In the genomic region with DNA sequence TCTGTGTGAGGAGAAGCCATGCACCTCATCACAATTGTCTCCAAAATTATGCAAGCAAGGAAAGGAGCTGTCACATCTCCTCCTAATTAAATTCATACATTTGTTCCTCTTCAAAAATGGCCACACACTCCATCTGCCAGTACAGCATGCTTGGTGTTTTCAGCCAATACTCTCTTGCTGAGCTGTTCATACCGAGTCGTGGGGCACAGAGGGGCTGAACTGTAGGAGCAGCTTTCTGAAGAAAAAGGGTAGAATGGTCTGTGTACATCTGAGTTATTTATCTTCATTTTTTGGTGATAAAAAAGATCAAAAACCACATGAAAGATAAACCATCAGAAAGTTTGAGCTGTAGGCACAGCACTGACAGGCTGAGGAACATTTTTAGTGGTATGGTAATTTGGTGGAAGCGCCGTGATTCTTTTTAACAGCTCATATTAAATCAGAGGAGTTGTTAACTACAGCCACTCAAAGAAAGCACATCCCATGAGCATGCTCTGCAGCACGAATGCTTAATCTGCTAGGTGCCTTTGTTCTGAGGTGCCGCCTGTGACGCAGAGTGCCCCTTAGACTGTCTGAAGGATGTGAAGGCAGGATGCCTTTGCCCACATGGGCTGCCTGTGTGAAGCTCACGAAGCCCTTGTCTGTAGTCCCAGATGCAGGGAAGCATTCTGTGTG, we compare ENCODE assay signal across 9 mouse cellular contexts.
A peak's percentile ranks its signal among the peaks of the same experiment; 100 is the strongest.
DNase-seq lines count a peak whose midpoint lies in the region; ATAC-seq and TF ChIP-seq lines count a peak whose summit lies in the region.
"Had no signal": no experiment of that assay in that cellular context is flagged by ENCODE, and none has a peak within 500 bp of the region (broad histone marks: within the 10 kb centered on the region; RNA-seq: fewer than 3 reads in every experiment).

No protein-coding gene starts in this region.

- no peak overlapping the region for H3K4me3 ChIP-seq in forebrain, embryonic 11.5 days (ENCODE audit: low read depth, low read length)
- no peak overlapping the region for H3K4me3 ChIP-seq in hindbrain, embryonic 10.5 days
- no peak overlapping the region for H3K4me3 ChIP-seq in left cerebral cortex, adult 2 months
- no peak overlapping the region for H3K4me3 ChIP-seq in neural tube, embryonic 15.5 days (replicated peaks)
- H3K4me3 ChIP-seq in stomach, postnatal 0 days (ENCODE audit: low read depth, low read length) = no peak overlapping the region
- H3K4me3 ChIP-seq: liver, embryonic 15.5 days had no signal

- peak overlapping the region; percentile 68 for H3K27ac ChIP-seq in forebrain, embryonic 11.5 days (ENCODE audit: low read depth, low read length)
- peak overlapping the region; percentile 72 for H3K27ac ChIP-seq in hindbrain, embryonic 10.5 days
- peak overlapping the region; percentile 78 for H3K27ac ChIP-seq in left cerebral cortex, adult 2 months
- H3K27ac ChIP-seq in neural tube, embryonic 15.5 days (replicated peaks) = 0 out of 2 replicates have a peak overlapping the region, but pooled peaks have one; percentile 42
- H3K27ac ChIP-seq in stomach, postnatal 0 days (replicated peaks) = no peak overlapping the region
- H3K27ac ChIP-seq: liver, embryonic 15.5 days had no signal

- TF ChIP-seq EP300 in stomach, postnatal 0 days (optimal IDR thresholded peaks at IDR 0.05) = no peak

- no peak overlapping the region for H3K4me2 ChIP-seq in forebrain, embryonic 11.5 days (ENCODE audit: low read depth, low read length, severe bottlenecking)
- H3K4me2 ChIP-seq in neural tube, embryonic 15.5 days = no peak overlapping the region
- no peak overlapping the region for H3K4me2 ChIP-seq in stomach, postnatal 0 days (replicated peaks; ENCODE audit: low read depth)
- H3K4me2 ChIP-seq: liver, embryonic 15.5 days had no signal

- 33% methylated on average over 8 of the region's 8 CpGs for WGBS in forebrain, embryonic 11.5 days
- whole genome bisulfite sequencing in hindbrain, embryonic 10.5 days = 51% methylated on average over 8 of the region's 8 CpGs
- 18% methylated on average over 8 of the region's 8 CpGs for WGBS in neural tube, embryonic 15.5 days
- WGBS in stomach, postnatal 0 days = 59% methylated on average over 8 of the region's 8 CpGs

- H3K4me1 ChIP-seq in forebrain, embryonic 11.5 days (replicated peaks; ENCODE audit: control insufficient read depth, insufficient read depth, low read length) = no peaks in the 10 kb centered on the region; the same call in 1 of the 2 replicates
- peaks cover 19% of the 10 kb centered on the region for H3K4me1 ChIP-seq in hindbrain, embryonic 10.5 days (replicated peaks)
- H3K4me1 ChIP-seq in neural tube, embryonic 15.5 days = peaks cover 30% of the 10 kb centered on the region
- no peaks in the 10 kb centered on the region for H3K4me1 ChIP-seq in stomach, postnatal 0 days (replicated peaks; ENCODE audit: control insufficient read depth, insufficient read depth)
- H3K4me1 ChIP-seq: liver, embryonic 15.5 days had no signal

- no peaks in the 10 kb centered on the region for H3K36me3 ChIP-seq in forebrain, embryonic 11.5 days (ENCODE audit: control insufficient read depth, insufficient read depth, low read length)
- H3K36me3 ChIP-seq in hindbrain, embryonic 10.5 days = no peaks in the 10 kb centered on the region
- H3K36me3 ChIP-seq in neural tube, embryonic 15.5 days = no peaks in the 10 kb centered on the region
- no peaks in the 10 kb centered on the region for H3K36me3 ChIP-seq in stomach, postnatal 0 days (ENCODE audit: control insufficient read depth, insufficient read depth, low read length)
- H3K36me3 ChIP-seq: liver, embryonic 15.5 days had no signal

- DNase-seq in forebrain, embryonic 11.5 days (ENCODE audit: low spot score) = peak; percentile 55
- DNase-seq in hindbrain, embryonic 10.5 days (ENCODE audit: low spot score) = no peak
- DNase-seq in left cerebral cortex, adult 2 months (ENCODE audit: extremely low spot score in 1 of 2, low spot score in 2 of 2) = peak in 1 of 2 experiments; percentile 44
- no peak for DNase-seq in adrenal gland, adult (ENCODE audit: inconsistent age in 2 of 2, low spot score in 1 of 2)
- DNase-seq in cerebellum, adult 11-12 months = no peak
- no peak for DNase-seq in stomach, postnatal 0 days (ENCODE audit: low spot score)
- no peak for DNase-seq in adipocyte (ENCODE audit: low spot score)

- ATAC-seq in forebrain, embryonic 11.5 days (replicated peaks; ENCODE audit: low FRiP score) = peak; percentile 70
- ATAC-seq in neural tube, embryonic 15.5 days (ENCODE audit: low FRiP score) = no peak
- no peak for ATAC-seq in stomach, postnatal 0 days (ENCODE audit: low FRiP score, low TSS enrichment)

- no peak overlapping the region for H3K9ac ChIP-seq in forebrain, embryonic 11.5 days (ENCODE audit: low read length)
- H3K9ac ChIP-seq in neural tube, embryonic 15.5 days (replicated peaks) = no peak overlapping the region
- no peak overlapping the region for H3K9ac ChIP-seq in stomach, postnatal 0 days (ENCODE audit: low read length)
- H3K9ac ChIP-seq: liver, embryonic 15.5 days had no signal

- H3K9me3 ChIP-seq in forebrain, embryonic 11.5 days (ENCODE audit: control insufficient read depth, low read length) = no peaks in the 10 kb centered on the region
- H3K9me3 ChIP-seq in hindbrain, embryonic 10.5 days = no peaks in the 10 kb centered on the region
- H3K9me3 ChIP-seq in neural tube, embryonic 15.5 days (replicated peaks) = no peaks in the 10 kb centered on the region
- H3K9me3 ChIP-seq in stomach, postnatal 0 days (ENCODE audit: control insufficient read depth, low read length) = no peaks in the 10 kb centered on the region
- H3K9me3 ChIP-seq: liver, embryonic 15.5 days had no signal

- no peak for TF ChIP-seq CTCF in left cerebral cortex, adult 2 months (IDR thresholded peaks at IDR 0.05)
- no peak for TF ChIP-seq CTCF in stomach, postnatal 0 days (IDR thresholded peaks at IDR 0.05; ENCODE audit: low read depth)

- no peaks in the 10 kb centered on the region for H3K27me3 ChIP-seq in forebrain, embryonic 11.5 days (ENCODE audit: control insufficient read depth, insufficient read depth, low read length)
- H3K27me3 ChIP-seq in hindbrain, embryonic 10.5 days (ENCODE audit: insufficient read depth, poor library complexity, severe bottlenecking) = no peaks in the 10 kb centered on the region
- H3K27me3 ChIP-seq in neural tube, embryonic 15.5 days (replicated peaks) = no peaks in the 10 kb centered on the region
- H3K27me3 ChIP-seq in stomach, postnatal 0 days (ENCODE audit: control insufficient read depth, insufficient read depth, low read length) = no peaks in the 10 kb centered on the region
- H3K27me3 ChIP-seq: liver, embryonic 15.5 days had no signal

- intact Hi-C loops in left cerebral cortex, adult 2 months (cut with DNase I) = loop anchor here (2.0 to 5.0 kb wide), 3 partner anchors 52 to 636 kb away; partner anchors contain the start of gene Sox11
